Mouse (Mus musculus) G1E (cell line): ENCODE measurements at regions not wholly inside any gene's neighbourhood (a gene's known extent, or its start where the extent isn't known, plus 50 kb on each side); places are given as distances from the start of the nearest gene placed in this dataset.

Experiments
- ATAC-seq: 2 replicates; pipeline ENCODE4 v1.8.0; 2016; ENCODE audit warnings: mild to moderate bottlenecking; ENCODE audit not compliant: insufficient number of reproducible peaks, poor library complexity, low FRiP score, severe bottlenecking; ENCODE audit errors: extremely low read depth
- DNase-seq: peaks from one replicate; pipeline ENCODE4 v3.0.0; 2012; ENCODE audit warnings: low spot score
- H3K27me3 ChIP-seq: 2 replicates; pipeline ENCODE4 v1.6.1; 2012; ENCODE audit warnings: mild to moderate bottlenecking, low read length, inconsistent platforms; ENCODE audit not compliant: insufficient read depth
- H3K36me3 ChIP-seq: replicated peaks from 2 replicates; pipeline ENCODE3; 2012; ENCODE audit warnings: mild to moderate bottlenecking, inconsistent platforms
- H3K4me1 ChIP-seq: 2 replicates; pipeline ENCODE4 v1.6.1; 2012; ENCODE audit warnings: low read depth, low read length, inconsistent platforms, mixed read lengths; ENCODE audit not compliant: insufficient read depth
- H3K4me3 ChIP-seq: 2 replicates; pipeline ENCODE4 v1.5.1; 2012; ENCODE audit warnings: low read depth, mild to moderate bottlenecking, inconsistent platforms, low read length, moderate library complexity, mixed read lengths
- H3K9me3 ChIP-seq: replicated peaks from 2 replicates; pipeline ENCODE4 v1.6.1; 2012; ENCODE audit warnings: inconsistent platforms
- CTCF ChIP-seq: IDR thresholded peaks from 2 replicates; pipeline ENCODE4 v1.5.1; 2012; ENCODE audit warnings: low read depth, low read length, inconsistent platforms, mixed read lengths
- GATA1 ChIP-seq: IDR thresholded peaks from 2 replicates; pipeline ENCODE4 v1.6.1; 2012; ENCODE audit warnings: borderline replicate concordance, low read length, inconsistent platforms, mixed read lengths
- GATA2 ChIP-seq: IDR thresholded peaks from 2 replicates; pipeline ENCODE4 v1.6.1; 2012; ENCODE audit warnings: low read depth, low read length, inconsistent platforms, borderline replicate concordance
- POLR2AphosphoS5 ChIP-seq: IDR thresholded peaks from 2 replicates; pipeline ENCODE4 v1.6.1; 2012; ENCODE audit warnings: low read depth, low read length, inconsistent platforms; ENCODE audit not compliant: insufficient replicate concordance
- TAL1 ChIP-seq: conservative IDR thresholded peaks from 2 replicates; pipeline ENCODE4 v1.6.1; 2012; ENCODE audit warnings: low read depth, low read length, inconsistent platforms, mixed read lengths

GRCm38 (mm10) chr14:104863881-104864280 lies 313.2 kb downstream of the Rbm26 start:
- peaks cover 33% of the 10 kb centered on the region for H3K9me3 ChIP-seq
- no peaks in the 10 kb centered on the region for H3K36me3 ChIP-seq
- no peaks in the 10 kb centered on the region for H3K4me1 ChIP-seq
- ATAC-seq (no peak), DNase-seq (no peak)
- TF ChIP-seq TAL1 (no peak), POLR2AphosphoS5 (no peak), CTCF (no peak), GATA2 (no peak)
- no peak overlapping the region for H3K4me3 ChIP-seq
- no peaks in the 10 kb centered on the region for H3K27me3 ChIP-seq

GRCm38 (mm10) chr14:104855913-104856312 lies 321.2 kb downstream of the Rbm26 start:
- no peak for ATAC-seq
- Histone ChIP-seq H3K9me3 (peaks cover 19% of the 10 kb centered on the region), H3K4me3 (no peak overlapping the region), H3K36me3 (no peaks in the 10 kb centered on the region), H3K27me3 (no peaks in the 10 kb centered on the region), H3K4me1 (no peaks in the 10 kb centered on the region)
- TF ChIP-seq TAL1 = no peak
- TF ChIP-seq CTCF = no peak
- no peak for TF ChIP-seq GATA2
- TF ChIP-seq GATA1 = no peak
- TF ChIP-seq POLR2AphosphoS5 = no peak
- DNase-seq = no peak

DNA sequence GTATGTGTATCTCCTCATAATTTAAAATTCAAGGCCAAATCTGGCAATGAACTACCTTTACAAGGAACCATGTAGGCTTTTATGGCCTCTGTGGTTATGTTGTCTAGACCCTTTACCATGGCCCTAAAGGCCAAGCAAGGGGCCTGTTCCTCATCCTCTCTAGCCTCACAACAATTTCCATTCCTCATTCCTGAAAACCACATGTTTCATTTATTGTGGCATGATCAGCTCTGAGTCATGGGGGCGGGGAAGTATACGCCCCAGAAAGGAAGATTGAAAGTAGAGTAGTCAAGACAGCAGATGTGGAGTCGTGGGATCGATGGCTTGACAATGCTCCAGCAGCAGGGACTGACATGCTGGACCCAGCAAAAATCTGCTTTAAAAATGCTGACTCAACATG lies 326.8 kb upstream of the Rnf219 start:
- no peak for ATAC-seq
- Histone ChIP-seq H3K4me1 (no peaks in the 10 kb centered on the region), H3K9me3 (peaks cover 13% of the 10 kb centered on the region), H3K4me3 (no peak overlapping the region), H3K36me3 (no peaks in the 10 kb centered on the region), H3K27me3 (no peaks in the 10 kb centered on the region)
- no peak for TF ChIP-seq CTCF
- no peak for TF ChIP-seq TAL1
- no peak for TF ChIP-seq GATA2
- TF ChIP-seq GATA1 = no peak
- no peak for TF ChIP-seq POLR2AphosphoS5
- no peak for DNase-seq

GRCm38 (mm10) chr14:104827404-104827803 lies 305.0 kb upstream of the Rnf219 start:
- ATAC-seq (no peak), DNase-seq (no peak)
- TF ChIP-seq GATA2 (no peak), TAL1 (no peak), POLR2AphosphoS5 (no peak), CTCF (no peak), GATA1 (no peak)
- Histone ChIP-seq H3K4me1 (no peaks in the 10 kb centered on the region), H3K4me3 (no peak overlapping the region), H3K27me3 (no peaks in the 10 kb centered on the region), H3K9me3 (peaks cover 21% of the 10 kb centered on the region), H3K36me3 (no peaks in the 10 kb centered on the region)

- Histone ChIP-seq H3K4me3 (no peak overlapping the region), H3K4me1 (no peaks in the 10 kb centered on the region), H3K9me3 (peaks cover 27% of the 10 kb centered on the region), H3K36me3 (no peaks in the 10 kb centered on the region), H3K27me3 (no peaks in the 10 kb centered on the region)
- TF ChIP-seq GATA1 = no peak
- no peak for DNase-seq
- ATAC-seq = no peak
These were observed 302.5 kb upstream of the Rnf219 start for GRCm38 (mm10) chr14:104824926-104825325.

GRCm38 (mm10) chr14:104824224-104824623 lies 301.8 kb upstream of the Rnf219 start:
- Histone ChIP-seq H3K36me3 (no peaks in the 10 kb centered on the region), H3K9me3 (peaks cover 25% of the 10 kb centered on the region), H3K4me1 (no peaks in the 10 kb centered on the region), H3K4me3 (no peak overlapping the region), H3K27me3 (no peaks in the 10 kb centered on the region)
- ATAC-seq (no peak), DNase-seq (no peak)
- no peak for TF ChIP-seq TAL1
- TF ChIP-seq GATA2 = no peak

GRCm38 (mm10) chr14:104821903-104822573 lies 299.6 kb upstream of the Rnf219 start:
- no peak for DNase-seq
- Histone ChIP-seq H3K36me3 (no peaks in the 10 kb centered on the region), H3K4me3 (no peak overlapping the region), H3K4me1 (no peaks in the 10 kb centered on the region), H3K27me3 (no peaks in the 10 kb centered on the region), H3K9me3 (peaks cover 21% of the 10 kb centered on the region)
- TF ChIP-seq TAL1 (no peak), GATA1 (no peak), POLR2AphosphoS5 (no peak), CTCF (no peak), GATA2 (no peak)
- no peak for ATAC-seq
